ENCODE assay signal across 17 mouse cellular contexts in the genomic region with DNA sequence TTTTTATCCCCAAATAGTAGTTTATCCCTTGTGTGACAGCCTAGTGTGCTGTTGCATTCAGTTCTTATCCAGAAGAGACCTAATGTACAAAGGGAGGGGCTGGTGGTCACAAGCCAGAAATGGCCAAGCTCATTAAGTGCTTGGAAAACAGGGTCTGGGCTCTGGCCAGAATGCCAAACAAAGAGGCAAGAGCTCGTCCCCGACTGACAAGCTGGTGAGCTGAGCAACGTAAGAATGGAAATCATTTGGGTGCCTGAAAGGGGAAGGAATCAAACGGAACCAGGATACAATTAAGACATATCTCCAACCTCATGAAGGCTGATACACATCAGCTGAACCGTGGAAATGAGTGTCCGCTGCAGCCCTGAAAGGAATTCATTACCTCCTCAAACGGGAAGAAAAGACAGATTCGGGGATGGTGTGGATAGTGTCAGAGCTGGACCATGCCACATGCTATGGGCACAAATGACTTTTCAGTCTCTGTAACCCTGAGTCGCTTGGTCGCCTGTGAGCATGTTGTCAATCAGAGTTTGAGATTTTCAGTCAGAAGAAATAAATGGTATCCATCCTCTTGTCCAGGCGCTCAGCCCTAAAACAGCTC.
DNase-seq lines count a peak whose midpoint lies in the region; ATAC-seq and TF ChIP-seq lines count a peak whose summit lies in the region.
"Had no signal": no experiment of that assay in that cellular context is flagged by ENCODE, and none has a peak within 500 bp of the region (broad histone marks: within the 10 kb centered on the region; RNA-seq: fewer than 3 reads in every experiment).

No protein-coding gene starts in this region.

- TF ChIP-seq POLR2A in testis, adult 2 months (IDR thresholded peaks at IDR 0.05; ENCODE audit: control insufficient read depth, low read depth, low read length): no peak

- H3K27me3 ChIP-seq in heart, embryonic 12.5 days (replicated peaks): no peaks in the 10 kb centered on the region
- H3K27me3 ChIP-seq in testis, adult 2 months (ENCODE audit: control insufficient read depth, insufficient read depth, low read length): no peaks in the 10 kb centered on the region
- H3K27me3 ChIP-seq in limb, embryonic 10.5 days (ENCODE audit: low read depth, poor library complexity, severe bottlenecking): no peaks in the 10 kb centered on the region
- H3K27me3 ChIP-seq: liver, embryonic 13.5 days; Patski had no signal

- H3K4me2 ChIP-seq in heart, embryonic 12.5 days: no peak overlapping the region
- H3K4me2 ChIP-seq: liver, embryonic 13.5 days had no signal

- TF ChIP-seq CTCF in testis, adult 2 months (IDR thresholded peaks at IDR 0.05; ENCODE audit: control insufficient read depth, insufficient read depth, insufficient replicate concordance, low read depth, low read length): no peak

- no peak for ATAC-seq in heart, embryonic 12.5 days (ENCODE audit: insufficient number of reproducible peaks, low FRiP score)
- ATAC-seq in erythroblast, adult 5-6 weeks (replicated peaks; ENCODE audit: low FRiP score, poor library complexity, severe bottlenecking): no peak
- ATAC-seq: CD4-positive, CD25-positive, alpha-beta regulatory T cell, adult 4 months; Patski had no signal

- peaks cover 8% of the 10 kb centered on the region; the same call in 1 of the 2 replicates for H3K4me1 ChIP-seq in heart, embryonic 12.5 days (replicated peaks)
- no peaks in the 10 kb centered on the region for H3K4me1 ChIP-seq in testis, adult 2 months (ENCODE audit: control insufficient read depth, insufficient read depth, low read length)
- peaks cover 5% of the 10 kb centered on the region for H3K4me1 ChIP-seq in limb, embryonic 10.5 days
- H3K4me1 ChIP-seq: liver, embryonic 13.5 days had no signal

- H3K9me3 ChIP-seq in heart, embryonic 12.5 days (replicated peaks): peaks cover 2% of the 10 kb centered on the region; the same call in 1 of the 2 replicates
- H3K9me3 ChIP-seq in limb, embryonic 10.5 days (replicated peaks): no peaks in the 10 kb centered on the region
- H3K9me3 ChIP-seq: liver, embryonic 13.5 days had no signal

- H3K9ac ChIP-seq in heart, embryonic 12.5 days: no peak overlapping the region
- H3K9ac ChIP-seq: liver, embryonic 13.5 days had no signal

- no peak overlapping the region for H3K27ac ChIP-seq in heart, embryonic 12.5 days (ENCODE audit: poor library complexity, severe bottlenecking)
- peak overlapping the region; percentile 15; the same call in 1 of the 2 replicates for H3K27ac ChIP-seq in testis, adult 2 months (ENCODE audit: control insufficient read depth, insufficient read depth, low read depth, low read length)
- no peak overlapping the region for H3K27ac ChIP-seq in limb, embryonic 10.5 days
- H3K27ac ChIP-seq: heart, adult 2 months; liver, embryonic 13.5 days had no signal

- 64% methylated on average over 11 of the region's 11 CpGs for WGBS in heart, embryonic 12.5 days
- 75% methylated on average over 11 of the region's 11 CpGs for whole genome bisulfite sequencing in limb, embryonic 10.5 days

- no peak overlapping the region for H3K4me3 ChIP-seq in heart, embryonic 12.5 days
- no peak overlapping the region for H3K4me3 ChIP-seq in testis, adult 2 months (ENCODE audit: control insufficient read depth, low read depth, low read length)
- no peak overlapping the region for H3K4me3 ChIP-seq in limb, embryonic 10.5 days
- H3K4me3 ChIP-seq: heart, adult 2 months; liver, embryonic 13.5 days had no signal

- H3K36me3 ChIP-seq in heart, embryonic 12.5 days: no peaks in the 10 kb centered on the region
- H3K36me3 ChIP-seq in testis, adult 2 months (ENCODE audit: control insufficient read depth, insufficient read depth, low read length): no peaks in the 10 kb centered on the region
- H3K36me3 ChIP-seq in limb, embryonic 10.5 days: no peaks in the 10 kb centered on the region
- H3K36me3 ChIP-seq: liver, embryonic 13.5 days had no signal

- peak; percentile 47 to 49 for DNase-seq in heart, adult 18-20 months
- DNase-seq in testis, postnatal 10 days (ENCODE audit: low spot score): no peak
- DNase-seq in lung, postnatal 36 days: peak; percentile 46
- no peak for DNase-seq in adrenal gland, postnatal 36 days
- DNase-seq in limb, embryonic 10.5 days (ENCODE audit: low spot score): no peak
- DNase-seq: adrenal gland, postnatal 14 days; cerebellum, adult 11-12 months; kidney, adult 11 months; kidney, postnatal 4 days; liver, embryonic 13.5 days; right cerebral cortex, postnatal 25 days had no signal

Comparison
In these comparisons a context has a peak if more than half of its experiments do, and no peak if none do; other contexts are left out.
1. DNase-seq: peak in heart, adult 18-20 months (2 of 2) and lung, postnatal 36 days (single experiment); none in testis, postnatal 10 days (single experiment), adrenal gland, postnatal 36 days (0 of 2) and limb, embryonic 10.5 days (single experiment).